Mouse (Mus musculus): ENCODE measurements around the gene 1700003F12Rik. TPM values are rescaled to one million over a fixed set of nuclear protein-coding genes. Genes with fewer than 3 reads are reported as not detected.

Gene 1700003F12Rik
- polyA plus RNA-seq (2014; fragmentation: Illumina TruSeq; extraction: RNeasy Lipid Tissue Mini Kit (QIAGEN cat#74804); ENCODE audit: low read depth, low replicate concordance), result not detected

GRCm38 (mm10) chr2:154546711-154547110, at the start of gene 1700003F12Rik:
1700003F12Rik (plus strand) TSS chr2:154547085.

GRCm38 (mm10) chr2:154551476-154551875, 4.6 kb downstream of the 1700003F12Rik start, which contains the start of gene Actl10:
Actl10 (plus strand) TSS chr2:154551776.

GRCm38 (mm10) chr2:154558264-154559039, 11.6 kb downstream of the 1700003F12Rik start, which contains the start of gene Necab3:
Necab3 (minus strand) TSS chr2:154558890.

DNA sequence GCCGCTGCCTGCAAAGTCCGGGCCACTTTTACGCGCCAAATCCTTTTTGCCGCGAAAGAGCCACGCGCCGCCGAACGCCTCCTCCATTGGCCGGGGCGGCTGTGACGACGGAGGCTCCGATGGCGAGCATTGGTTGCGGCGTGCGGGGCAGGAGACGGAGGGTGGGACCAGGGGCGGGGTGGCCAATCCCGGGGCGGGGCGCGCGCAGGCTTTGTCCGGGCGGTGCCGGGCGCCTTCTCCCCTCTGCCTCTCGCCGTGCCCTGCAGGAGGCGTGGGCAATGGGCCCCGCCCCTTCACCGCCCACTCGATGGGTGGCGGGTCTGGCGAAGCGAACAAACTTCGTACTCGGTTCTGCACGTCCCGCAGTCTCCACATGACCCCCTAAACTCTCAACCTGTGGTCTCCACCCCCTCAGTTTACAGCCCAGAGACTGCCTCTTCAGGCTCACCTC, 23.0 kb downstream of the 1700003F12Rik start, which contains the start of gene E2f1:
E2f1 (minus strand) TSS at position 57 of the 451 bp plus-strand sequence.

Other genes starting within 250 kb of the 1700003F12Rik start
- gene Bpifb9b, start 239.9 kb upstream of the 1700003F12Rik start, polyA plus RNA-seq (2014; fragmentation: Illumina TruSeq; extraction: RNeasy Lipid Tissue Mini Kit (QIAGEN cat#74804); ENCODE audit: low read depth, low replicate concordance), result not detected
- 8.8 TPM for gene Cdk5rap1, start 174.1 kb upstream of the 1700003F12Rik start, polyA plus RNA-seq (2014; fragmentation: Illumina TruSeq; extraction: RNeasy Lipid Tissue Mini Kit (QIAGEN cat#74804); ENCODE audit: low read depth, low replicate concordance)
- gene Snta1, start 139.0 kb upstream of the 1700003F12Rik start, polyA plus RNA-seq (2014; fragmentation: Illumina TruSeq; extraction: RNeasy Lipid Tissue Mini Kit (QIAGEN cat#74804); ENCODE audit: low read depth, low replicate concordance), result 0.29 TPM
- 27.1 TPM for gene Cbfa2t2, start 110.6 kb upstream of the 1700003F12Rik start, polyA plus RNA-seq (2014; fragmentation: Illumina TruSeq; extraction: RNeasy Lipid Tissue Mini Kit (QIAGEN cat#74804); ENCODE audit: low read depth, low replicate concordance)
- not detected for gene Actl10, start 4.7 kb downstream of the 1700003F12Rik start, polyA plus RNA-seq (2014; fragmentation: Illumina TruSeq; extraction: RNeasy Lipid Tissue Mini Kit (QIAGEN cat#74804); ENCODE audit: low read depth, low replicate concordance)
- not detected for gene Necab3, start 11.8 kb downstream of the 1700003F12Rik start, polyA plus RNA-seq (2014; fragmentation: Illumina TruSeq; extraction: RNeasy Lipid Tissue Mini Kit (QIAGEN cat#74804); ENCODE audit: low read depth, low replicate concordance)
- gene E2f1, start 22.8 kb downstream of the 1700003F12Rik start, polyA plus RNA-seq (2014; fragmentation: Illumina TruSeq; extraction: RNeasy Lipid Tissue Mini Kit (QIAGEN cat#74804); ENCODE audit: low read depth, low replicate concordance), result 0.87 TPM
- 12.5 TPM for gene Pxmp4, start 56.6 kb downstream of the 1700003F12Rik start, polyA plus RNA-seq (2014; fragmentation: Illumina TruSeq; extraction: RNeasy Lipid Tissue Mini Kit (QIAGEN cat#74804); ENCODE audit: low read depth, low replicate concordance)
- gene Zfp341, start 66.2 kb downstream of the 1700003F12Rik start, polyA plus RNA-seq (2014; fragmentation: Illumina TruSeq; extraction: RNeasy Lipid Tissue Mini Kit (QIAGEN cat#74804); ENCODE audit: low read depth, low replicate concordance), result not detected
- not detected for gene 4930519P11Rik, start 66.4 kb downstream of the 1700003F12Rik start, polyA plus RNA-seq (2014; fragmentation: Illumina TruSeq; extraction: RNeasy Lipid Tissue Mini Kit (QIAGEN cat#74804); ENCODE audit: low read depth, low replicate concordance)
- gene Chmp4b, start 104.6 kb downstream of the 1700003F12Rik start, polyA plus RNA-seq (2014; fragmentation: Illumina TruSeq; extraction: RNeasy Lipid Tissue Mini Kit (QIAGEN cat#74804); ENCODE audit: low read depth, low replicate concordance), result 131 TPM
- gene Gm14214, start 222.9 kb downstream of the 1700003F12Rik start, polyA plus RNA-seq (2014; fragmentation: Illumina TruSeq; extraction: RNeasy Lipid Tissue Mini Kit (QIAGEN cat#74804); ENCODE audit: low read depth, low replicate concordance), result not detected
- gene Raly, start 244.0 kb downstream of the 1700003F12Rik start, polyA plus RNA-seq (2014; fragmentation: Illumina TruSeq; extraction: RNeasy Lipid Tissue Mini Kit (QIAGEN cat#74804); ENCODE audit: low read depth, low replicate concordance), result 140 TPM
- not detected for gene a, start 244.3 kb downstream of the 1700003F12Rik start, polyA plus RNA-seq (2014; fragmentation: Illumina TruSeq; extraction: RNeasy Lipid Tissue Mini Kit (QIAGEN cat#74804); ENCODE audit: low read depth, low replicate concordance)

All from adrenal gland, adult 10 weeks (tissue).